Mouse (Mus musculus): ENCODE data around the gene Atp12a. TPM values are rescaled to one million over a fixed set of nuclear protein-coding genes. Genes with fewer than 3 reads are reported as not detected.

Gene Atp12a
- total RNA-seq (2018; cell fraction: chromatin; rRNA removed): not detected
- total RNA-seq (2018; cell fraction: cytosol; rRNA removed): not detected
- not detected for total RNA-seq (2018; cell fraction: nucleus; rRNA removed)
- not detected in 3 replicates for polyA plus RNA-seq (2018)

DNA sequence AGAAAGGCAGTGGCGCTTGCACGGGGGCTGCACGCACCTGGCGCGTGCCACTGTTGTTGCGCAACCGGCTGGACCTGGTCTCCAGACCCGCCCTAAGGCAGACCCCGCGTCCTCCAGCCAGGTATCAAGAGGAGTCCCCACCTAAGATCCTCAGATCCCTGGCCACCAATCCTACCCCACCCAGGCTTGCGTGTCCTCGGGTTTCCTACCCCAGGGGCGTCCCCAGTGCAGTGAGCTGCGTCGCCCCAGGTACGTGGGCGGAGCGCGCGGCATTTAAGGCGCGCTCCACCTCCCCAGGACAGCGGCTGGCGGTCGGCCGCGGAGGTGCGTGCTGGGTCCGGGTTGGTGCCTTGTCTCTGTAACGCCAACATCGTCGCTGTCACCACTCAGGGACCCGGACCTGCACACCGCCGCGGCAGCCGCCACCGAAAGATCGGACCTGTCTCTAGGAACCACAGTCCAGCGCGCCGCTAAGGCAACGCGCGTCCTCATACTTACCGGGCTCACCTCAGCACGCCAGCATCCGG, at the start of gene Atp12a:
Atp12a (plus strand) TSS at position 358 of the 527 bp plus-strand sequence.
- Histone ChIP-seq H3K4me3 (ENCODE audit: inconsistent target) (no peak within 1 kb of the TSS), H3K36me3 (ENCODE audit: inconsistent target) (no peaks in the 10 kb centered on the region), H3K27ac (no peak within 1 kb of the TSS), H3K79me2 (ENCODE audit: inconsistent target) (no peaks in the 10 kb centered on the region)
- WGBS (ENCODE audit: missing documents): 3% methylated on average over 44 of the region's 48 CpGs

GRCm38 (mm10) chr14:56315519-56315918, 49.3 kb upstream of the Atp12a start:
- H3K36me3 ChIP-seq (ENCODE audit: inconsistent target): no peaks in the 10 kb centered on the region
- H3K4me3 ChIP-seq (ENCODE audit: inconsistent target): no peak overlapping the region
- WGBS (ENCODE audit: missing documents): 22% methylated on average over 7 of the region's 7 CpGs
- H3K27ac ChIP-seq: no peak overlapping the region
- no peaks in the 10 kb centered on the region for H3K79me2 ChIP-seq (ENCODE audit: inconsistent target)

DNA sequence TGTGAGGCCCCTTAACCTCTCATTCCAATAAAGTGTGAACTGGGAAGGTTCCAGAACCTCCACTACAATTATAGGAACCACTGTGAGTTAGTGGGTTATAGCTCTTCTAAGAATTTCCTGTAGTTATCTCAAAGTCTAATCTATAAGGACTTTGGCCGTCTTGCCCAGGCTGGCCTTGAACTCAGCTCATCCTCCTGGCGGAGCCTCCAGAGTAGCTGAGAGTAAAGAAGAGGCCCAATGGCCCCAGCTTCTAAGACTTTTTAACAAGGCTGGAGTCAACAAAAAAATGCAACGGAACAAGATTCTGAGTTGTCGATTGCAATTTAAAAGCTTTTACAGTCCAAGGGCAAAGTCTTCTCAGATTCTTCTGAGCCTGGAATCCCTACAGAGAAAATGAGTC, 48.5 kb upstream of the Atp12a start:
- no peak overlapping the region for H3K27ac ChIP-seq
- H3K79me2 ChIP-seq (ENCODE audit: inconsistent target): no peaks in the 10 kb centered on the region
- no peak overlapping the region for H3K4me3 ChIP-seq (ENCODE audit: inconsistent target)
- 95% methylated on average over 4 of the region's 4 CpGs for WGBS (ENCODE audit: missing documents)
- no peaks in the 10 kb centered on the region for H3K36me3 ChIP-seq (ENCODE audit: inconsistent target)

- no peak overlapping the region for H3K27ac ChIP-seq
- no peak overlapping the region for H3K4me3 ChIP-seq (ENCODE audit: inconsistent target)
- no peaks in the 10 kb centered on the region for H3K79me2 ChIP-seq (ENCODE audit: inconsistent target)
- WGBS (ENCODE audit: missing documents): 100% methylated on average over 1 of the region's 1 CpGs
- H3K36me3 ChIP-seq (ENCODE audit: inconsistent target): no peaks in the 10 kb centered on the region
Observed at GRCm38 (mm10) chr14:56322982-56323381, 41.9 kb upstream of the Atp12a start.

GRCm38 (mm10) chr14:56325038-56325437, 39.8 kb upstream of the Atp12a start:
- Histone ChIP-seq H3K27ac (no peak overlapping the region), H3K36me3 (ENCODE audit: inconsistent target) (no peaks in the 10 kb centered on the region), H3K4me3 (ENCODE audit: inconsistent target) (no peak overlapping the region), H3K79me2 (ENCODE audit: inconsistent target) (no peaks in the 10 kb centered on the region)

GRCm38 (mm10) chr14:56333700-56334099, 31.2 kb upstream of the Atp12a start:
- Histone ChIP-seq H3K36me3 (ENCODE audit: inconsistent target) (no peaks in the 10 kb centered on the region), H3K4me3 (ENCODE audit: inconsistent target) (no peak overlapping the region)

GRCm38 (mm10) chr14:56334437-56334836, 30.4 kb upstream of the Atp12a start:
- 82% methylated on average over 5 of the region's 5 CpGs for WGBS (ENCODE audit: missing documents)
- H3K79me2 ChIP-seq (ENCODE audit: inconsistent target): no peaks in the 10 kb centered on the region
- H3K4me3 ChIP-seq (ENCODE audit: inconsistent target): no peak overlapping the region
- no peak overlapping the region for H3K27ac ChIP-seq
- no peaks in the 10 kb centered on the region for H3K36me3 ChIP-seq (ENCODE audit: inconsistent target)

More at GRCm38 (mm10) chr14:56333700-56334099, 31.2 kb upstream of the Atp12a start:
- no peaks in the 10 kb centered on the region for H3K79me2 ChIP-seq (ENCODE audit: inconsistent target)
- no peak overlapping the region for H3K27ac ChIP-seq

- Histone ChIP-seq H3K79me2 (ENCODE audit: inconsistent target) (no peaks in the 10 kb centered on the region), H3K27ac (no peak overlapping the region), H3K4me3 (ENCODE audit: inconsistent target) (no peak overlapping the region), H3K36me3 (ENCODE audit: inconsistent target) (no peaks in the 10 kb centered on the region)
- 95% methylated on average over 10 of the region's 10 CpGs for WGBS (ENCODE audit: missing documents)
Observed at GRCm38 (mm10) chr14:56336032-56336431, 28.8 kb upstream of the Atp12a start.

DNA sequence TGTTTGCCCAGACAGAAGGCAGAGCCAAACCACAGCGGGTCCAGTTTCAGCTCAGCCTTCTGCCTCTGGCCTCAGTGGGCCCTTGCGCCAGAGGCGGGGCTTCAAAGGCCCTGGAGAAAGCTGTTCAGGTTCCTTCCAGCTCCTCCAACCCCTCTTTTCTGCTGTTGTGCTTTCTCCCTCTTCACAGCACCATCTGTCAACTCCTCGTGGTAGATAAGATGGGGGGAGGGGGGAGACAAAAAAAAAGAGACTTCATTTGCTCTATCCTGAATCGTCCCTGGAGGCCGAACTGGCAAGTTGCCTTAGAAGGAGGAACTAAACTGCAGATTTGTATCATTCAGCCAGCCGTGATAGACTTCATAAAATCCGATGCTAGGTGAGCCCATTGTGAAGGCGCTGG, 27.8 kb upstream of the Atp12a start:
- Histone ChIP-seq H3K4me3 (ENCODE audit: inconsistent target) (no peak overlapping the region), H3K36me3 (ENCODE audit: inconsistent target) (no peaks in the 10 kb centered on the region), H3K79me2 (ENCODE audit: inconsistent target) (no peaks in the 10 kb centered on the region), H3K27ac (no peak overlapping the region)
- 46% methylated on average over 9 of the region's 9 CpGs for WGBS (ENCODE audit: missing documents)

DNA sequence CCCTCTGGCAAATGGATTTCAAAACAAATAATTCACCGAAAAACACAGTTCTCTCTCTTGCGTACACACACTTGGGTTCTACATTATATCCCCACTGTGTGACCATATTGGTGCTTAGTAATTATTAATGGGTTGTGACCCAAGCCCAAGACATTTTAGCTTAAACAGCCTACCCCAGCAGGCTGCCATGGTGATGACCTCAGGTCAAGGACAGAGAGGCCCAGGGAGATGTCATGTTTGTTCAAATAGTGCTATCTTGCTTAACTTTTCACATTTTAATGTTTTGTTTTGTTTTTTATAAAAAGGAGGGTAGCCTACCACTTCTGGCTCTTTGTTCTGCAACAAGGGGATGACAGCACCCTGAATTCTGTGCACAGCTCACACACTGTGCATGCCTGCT, 27.2 kb upstream of the Atp12a start:
- H3K36me3 ChIP-seq (ENCODE audit: inconsistent target): no peaks in the 10 kb centered on the region
- no peaks in the 10 kb centered on the region for H3K79me2 ChIP-seq (ENCODE audit: inconsistent target)
- H3K27ac ChIP-seq: no peak overlapping the region
- no peak overlapping the region for H3K4me3 ChIP-seq (ENCODE audit: inconsistent target)
- WGBS (ENCODE audit: missing documents): 92% methylated on average over 2 of the region's 2 CpGs

GRCm38 (mm10) chr14:56338882-56339442, 25.9 kb upstream of the Atp12a start:
- no peak overlapping the region for H3K4me3 ChIP-seq (ENCODE audit: inconsistent target)
- H3K79me2 ChIP-seq (ENCODE audit: inconsistent target): no peaks in the 10 kb centered on the region
- no peak overlapping the region for H3K27ac ChIP-seq
- no peaks in the 10 kb centered on the region for H3K36me3 ChIP-seq (ENCODE audit: inconsistent target)
- WGBS (ENCODE audit: missing documents): 89% methylated on average over 7 of the region's 7 CpGs

DNA sequence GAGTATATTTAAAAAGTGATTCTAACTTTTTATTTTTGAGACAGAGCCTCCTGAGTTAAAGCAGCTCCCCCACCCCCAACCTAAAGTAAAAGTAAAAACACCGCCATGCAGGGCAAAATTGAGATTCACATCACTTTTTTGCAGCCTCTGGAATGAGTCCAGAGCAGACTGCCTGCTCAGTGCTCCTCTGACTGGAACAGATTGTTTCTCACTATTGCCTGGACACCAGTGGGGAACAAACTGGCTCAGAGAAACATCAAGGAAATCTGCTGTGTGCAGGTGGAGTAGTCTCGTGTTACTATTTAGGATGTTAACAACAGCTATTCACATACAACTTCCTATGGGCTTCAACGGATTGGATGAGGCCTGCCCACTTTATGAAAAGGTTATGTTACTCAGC, 16.2 kb upstream of the Atp12a start:
- Histone ChIP-seq H3K79me2 (ENCODE audit: inconsistent target) (no peaks in the 10 kb centered on the region), H3K27ac (no peak overlapping the region), H3K4me3 (ENCODE audit: inconsistent target) (no peak overlapping the region), H3K36me3 (ENCODE audit: inconsistent target) (no peaks in the 10 kb centered on the region)
- 60% methylated on average over 3 of the region's 3 CpGs for whole genome bisulfite sequencing (ENCODE audit: missing documents)

DNA sequence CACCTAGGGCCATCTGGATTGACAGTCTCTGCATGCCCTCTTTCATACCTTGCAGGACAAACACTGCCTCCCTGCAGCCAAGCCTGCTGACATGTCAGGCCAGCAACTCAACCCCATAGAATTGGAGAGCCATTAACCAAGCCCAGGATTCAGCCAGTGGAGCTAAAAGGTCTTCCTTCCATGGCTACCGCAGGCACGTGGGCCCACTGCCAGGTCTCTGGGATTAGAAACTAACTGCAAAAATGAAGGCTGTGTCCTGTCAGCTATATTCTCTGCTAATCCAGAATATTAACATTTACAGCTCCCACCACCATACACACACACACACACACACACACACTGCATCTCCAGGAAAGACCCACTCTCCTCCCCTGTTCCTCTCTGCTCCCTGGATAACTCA, 15.3 kb upstream of the Atp12a start:
- H3K27ac ChIP-seq: no peak overlapping the region
- WGBS (ENCODE audit: missing documents): 100% methylated on average over 2 of the region's 2 CpGs
- no peaks in the 10 kb centered on the region for H3K79me2 ChIP-seq (ENCODE audit: inconsistent target)
- no peaks in the 10 kb centered on the region for H3K36me3 ChIP-seq (ENCODE audit: inconsistent target)
- H3K4me3 ChIP-seq (ENCODE audit: inconsistent target): no peak overlapping the region

DNA sequence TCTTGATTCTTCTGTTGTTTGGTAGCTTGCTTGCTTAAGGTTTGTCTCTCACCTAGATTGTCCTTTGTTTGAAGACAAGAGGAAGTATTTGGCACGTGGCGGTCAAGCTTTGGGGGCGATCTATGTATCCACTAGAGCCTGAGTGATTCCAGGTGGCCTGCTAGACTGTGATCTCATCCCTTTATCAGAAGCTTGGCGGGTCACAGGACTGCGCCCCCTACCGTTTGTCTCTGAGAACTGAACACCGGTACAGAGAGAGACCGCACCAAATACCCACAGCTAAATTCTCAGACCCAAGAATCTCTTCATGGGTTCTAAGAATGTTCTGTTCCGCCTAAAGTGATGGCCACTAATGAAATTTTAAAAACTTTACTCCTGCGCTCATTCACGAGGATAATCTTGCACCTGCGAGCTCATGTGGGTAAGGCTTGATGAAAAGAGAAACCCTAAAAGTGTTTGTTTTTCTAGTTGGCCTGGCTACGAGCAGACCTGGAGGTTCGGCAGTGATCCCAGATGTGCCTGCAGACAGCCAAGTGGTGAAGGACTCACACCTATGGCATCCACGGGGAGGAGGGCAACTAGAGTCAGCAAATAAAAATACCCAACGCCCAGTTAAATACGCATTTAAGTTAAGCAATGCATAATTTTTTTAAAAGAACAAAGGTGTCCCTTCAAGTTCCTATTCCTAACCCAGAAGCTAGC, 12.8 kb upstream of the Atp12a start:
- WGBS (ENCODE audit: missing documents): 37% methylated on average over 17 of the region's 17 CpGs
- no peak overlapping the region for H3K4me3 ChIP-seq (ENCODE audit: inconsistent target)
- H3K27ac ChIP-seq: no peak overlapping the region
- H3K36me3 ChIP-seq (ENCODE audit: inconsistent target): no peaks in the 10 kb centered on the region
- H3K79me2 ChIP-seq (ENCODE audit: inconsistent target): no peaks in the 10 kb centered on the region

- Histone ChIP-seq H3K79me2 (ENCODE audit: inconsistent target) (no peaks in the 10 kb centered on the region), H3K4me3 (ENCODE audit: inconsistent target) (no peak overlapping the region), H3K36me3 (ENCODE audit: inconsistent target) (no peaks in the 10 kb centered on the region), H3K27ac (no peak overlapping the region)
- WGBS (ENCODE audit: missing documents): 80% methylated on average over 3 of the region's 3 CpGs
Observed at GRCm38 (mm10) chr14:56354803-56355202, 10.1 kb upstream of the Atp12a start.

Measured in macrophage (primary cell).